Mouse (Mus musculus): ENCODE data around the gene Smarcd1. TPM values are rescaled to one million over a fixed set of nuclear protein-coding genes. Genes with fewer than 3 reads are reported as not detected.

The Smarcd1 gene
- polyA plus RNA-seq, 1 experiment from 2014 or later: 96.4 TPM

DNA sequence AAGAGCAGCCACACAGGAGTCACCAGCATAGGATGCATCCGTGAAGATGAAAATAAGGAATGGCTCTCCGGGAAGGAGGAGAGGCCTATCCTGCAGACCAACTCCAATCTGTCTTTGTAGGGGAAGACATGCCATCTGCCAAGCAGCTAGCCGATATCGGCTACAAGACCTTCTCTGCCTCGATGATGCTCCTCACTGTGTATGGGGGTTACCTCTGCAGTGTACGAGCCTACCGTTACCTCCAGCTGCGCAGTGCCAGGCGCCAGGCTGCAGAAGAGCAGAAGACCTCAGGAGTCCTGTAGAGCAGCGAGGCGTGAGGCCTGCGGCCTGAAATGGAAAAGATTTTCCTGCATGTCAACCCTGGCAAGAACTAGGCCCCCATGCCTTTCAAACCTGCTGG lies 25.6 kb downstream of the Smarcd1 start:
- Histone ChIP-seq H3K9ac (no peak overlapping the region), H3K4me2 (no peak overlapping the region), H3K4me1 (replicated peaks) (peaks cover 29% of the 10 kb centered on the region), H3K27me3 (no peaks in the 10 kb centered on the region), H3K9me3 (no peaks in the 10 kb centered on the region), H3K36me3 (peaks cover 25% of the 10 kb centered on the region), H3K4me3 (no peak overlapping the region), H3K27ac (replicated peaks) (no peak overlapping the region)
- 95% methylated on average over 12 of the region's 12 CpGs for WGBS
- no peak for ATAC-seq (ENCODE audit: low FRiP score, low read depth)

DNA sequence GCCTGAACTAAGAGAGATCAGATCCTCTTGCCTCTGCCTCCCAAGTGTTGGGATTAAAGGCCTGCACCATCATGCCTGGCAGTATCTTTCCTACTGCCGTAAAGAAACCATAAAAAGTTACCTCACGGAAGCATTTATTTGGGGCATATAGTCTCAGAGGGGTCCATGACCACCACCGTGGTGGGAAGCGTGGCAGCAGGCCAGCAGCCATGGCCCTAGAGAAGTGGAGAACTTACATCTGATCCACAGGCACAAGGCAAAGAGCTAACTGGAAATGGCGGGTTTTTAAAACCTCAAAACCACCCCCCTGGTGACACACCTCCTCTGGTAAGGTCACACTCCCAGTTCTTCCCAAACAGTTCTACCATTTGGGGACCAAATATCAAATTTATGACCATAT lies 26.3 kb downstream of the Smarcd1 start:
- no peak for ATAC-seq (ENCODE audit: low FRiP score, low read depth)
- no peak overlapping the region for H3K9ac ChIP-seq
- WGBS: 95% methylated on average over 5 of the region's 5 CpGs

DNA sequence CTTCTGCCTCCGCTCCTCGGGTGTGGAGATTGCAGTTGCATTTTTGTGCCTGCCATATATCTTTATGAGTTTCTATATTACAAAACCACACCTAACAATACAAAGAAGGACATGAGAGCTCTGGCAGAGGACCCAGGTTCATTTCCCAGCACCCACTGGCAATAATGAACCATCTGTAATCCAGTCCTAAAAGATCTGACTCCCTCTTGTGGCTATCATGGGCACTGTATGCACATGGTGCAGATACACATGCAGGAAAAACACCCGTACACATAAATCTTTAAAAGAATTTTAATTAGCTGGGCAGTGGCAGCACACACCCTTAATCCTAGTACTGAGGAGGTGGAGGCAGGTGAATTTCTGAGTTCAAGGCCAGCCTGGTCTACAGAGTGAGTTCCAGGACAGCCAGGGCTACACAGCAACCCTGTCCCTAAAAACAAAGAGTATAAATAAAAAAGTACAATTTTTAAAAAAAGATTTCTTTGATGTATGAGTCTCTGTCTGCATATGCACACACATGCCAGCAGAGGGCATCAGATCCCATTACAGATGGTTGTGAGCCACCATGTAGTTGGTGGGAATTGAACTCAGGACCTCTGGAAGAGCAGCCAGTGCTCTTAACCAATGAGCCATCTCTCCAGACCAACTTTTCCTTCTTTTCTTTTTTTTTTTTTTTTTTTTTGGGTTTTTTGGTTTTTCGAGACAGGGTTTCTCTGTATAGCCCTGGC lies 27.3 kb downstream of the Smarcd1 start:
- Histone ChIP-seq H3K9ac (no peak overlapping the region), H3K27ac (replicated peaks) (no peak overlapping the region), H3K9me3 (no peaks in the 10 kb centered on the region), H3K4me1 (replicated peaks) (peaks cover 13% of the 10 kb centered on the region), H3K4me3 (no peak overlapping the region), H3K4me2 (no peak overlapping the region), H3K27me3 (no peaks in the 10 kb centered on the region), H3K36me3 (peaks cover 36% of the 10 kb centered on the region)
- ATAC-seq (ENCODE audit: low FRiP score, low read depth): no peak
- WGBS: 94% methylated on average over 4 of the region's 4 CpGs

More for the DNA sequence above, 26.3 kb downstream of the Smarcd1 start:
- no peak overlapping the region for H3K4me2 ChIP-seq
- no peak overlapping the region for H3K4me3 ChIP-seq
- no peaks in the 10 kb centered on the region for H3K27me3 ChIP-seq
- no peaks in the 10 kb centered on the region for H3K9me3 ChIP-seq
- H3K36me3 ChIP-seq: peaks cover 31% of the 10 kb centered on the region
- peaks cover 23% of the 10 kb centered on the region for H3K4me1 ChIP-seq (replicated peaks)
- no peak overlapping the region for H3K27ac ChIP-seq (replicated peaks)

DNA sequence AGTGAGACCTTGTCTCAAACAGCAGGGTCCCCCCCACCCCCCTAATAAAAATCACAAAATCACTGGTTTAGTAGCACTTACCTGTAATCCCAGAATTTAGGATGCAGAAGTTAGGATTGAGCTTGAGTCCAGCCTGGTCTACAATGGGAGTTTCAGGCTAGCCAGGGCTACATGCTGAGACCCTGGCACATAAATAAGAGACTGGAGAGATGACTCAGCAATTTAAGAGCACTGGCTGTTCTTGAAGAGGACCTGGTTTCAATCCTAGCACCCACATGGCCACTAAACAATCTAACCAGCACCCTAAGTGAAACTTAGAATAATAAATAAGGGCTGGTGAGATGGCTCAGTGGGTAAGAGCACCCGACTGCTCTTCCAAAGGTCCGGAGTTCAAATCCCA lies 29.2 kb downstream of the Smarcd1 start:
- WGBS: 100% methylated on average over 2 of the region's 2 CpGs

DNA sequence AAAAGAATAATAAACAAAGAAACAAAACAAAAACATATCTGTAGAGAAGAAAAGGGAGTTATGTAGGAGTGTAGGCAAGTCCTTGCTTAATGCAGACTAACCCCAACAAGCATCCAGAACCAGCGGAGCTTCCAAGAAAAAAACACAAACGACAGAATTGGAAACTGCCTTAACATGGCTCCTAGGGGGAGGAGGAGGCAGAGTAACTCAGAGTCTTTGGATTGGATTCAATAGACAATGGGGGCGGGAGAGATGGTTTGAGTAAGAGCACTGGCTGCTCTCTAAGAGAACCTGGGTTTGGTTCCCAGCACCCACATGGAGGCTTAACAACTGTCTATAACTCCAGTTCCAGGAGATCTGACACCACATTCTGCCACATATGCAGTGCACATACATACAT lies 29.7 kb downstream of the Smarcd1 start:
- Histone ChIP-seq H3K4me3 (no peak overlapping the region), H3K9me3 (no peaks in the 10 kb centered on the region), H3K36me3 (peaks cover 50% of the 10 kb centered on the region), H3K27ac (replicated peaks) (no peak overlapping the region), H3K4me2 (no peak overlapping the region), H3K27me3 (no peaks in the 10 kb centered on the region), H3K9ac (no peak overlapping the region), H3K4me1 (replicated peaks) (peaks cover 1% of the 10 kb centered on the region)
- WGBS: 97% methylated on average over 3 of the region's 3 CpGs
- ATAC-seq (ENCODE audit: low FRiP score, low read depth): no peak

More for the DNA sequence above, 29.2 kb downstream of the Smarcd1 start:
- Histone ChIP-seq H3K27me3 (no peaks in the 10 kb centered on the region), H3K4me3 (no peak overlapping the region), H3K36me3 (peaks cover 46% of the 10 kb centered on the region), H3K4me1 (replicated peaks) (peaks cover 6% of the 10 kb centered on the region), H3K9me3 (no peaks in the 10 kb centered on the region), H3K9ac (no peak overlapping the region), H3K4me2 (no peak overlapping the region), H3K27ac (replicated peaks) (no peak overlapping the region)
- ATAC-seq (ENCODE audit: low FRiP score, low read depth): no peak

DNA sequence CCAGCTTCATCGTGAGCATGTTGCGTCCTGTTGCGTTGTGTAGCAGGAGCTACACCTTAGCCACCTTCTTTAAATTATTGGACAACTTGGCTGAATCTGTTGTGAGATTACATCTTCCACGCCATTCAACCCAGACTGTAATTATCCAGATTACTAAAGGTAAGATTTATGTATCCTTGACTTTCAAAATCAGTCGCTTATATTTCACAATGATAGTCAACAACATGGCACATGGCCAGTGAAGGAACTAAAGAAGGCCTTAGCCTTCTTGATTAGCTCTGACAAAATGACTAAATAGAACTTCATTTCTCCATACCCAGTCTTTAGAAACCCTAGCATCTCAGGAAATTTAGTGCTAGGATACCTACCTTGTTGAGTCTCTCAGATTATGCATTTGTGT lies 31.3 kb downstream of the Smarcd1 start:
- WGBS: 96% methylated on average over 5 of the region's 5 CpGs
- no peaks in the 10 kb centered on the region for H3K27me3 ChIP-seq
- ATAC-seq (ENCODE audit: low FRiP score, low read depth): no peak

DNA sequence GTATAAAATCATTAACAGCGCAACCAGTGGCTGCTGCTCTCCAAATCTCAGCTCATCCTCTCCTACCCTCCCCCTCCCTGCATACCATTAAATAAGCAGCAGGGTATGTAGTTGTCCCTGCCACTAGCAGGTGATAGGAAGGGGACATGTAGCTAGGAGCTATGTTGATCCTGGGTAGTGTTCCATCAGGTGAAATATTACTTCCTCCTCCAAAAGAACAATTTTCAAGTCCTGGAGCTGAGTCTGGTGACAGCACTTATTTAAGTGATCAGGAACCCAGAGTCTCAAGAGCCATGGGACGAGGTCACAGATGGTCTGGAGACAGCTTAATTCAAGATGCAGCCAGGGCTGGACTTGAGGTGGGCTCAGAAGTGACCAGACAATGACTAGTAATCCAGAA lies 33.7 kb downstream of the Smarcd1 start:
- H3K27me3 ChIP-seq: no peaks in the 10 kb centered on the region
- no peak overlapping the region for H3K4me3 ChIP-seq
- no peaks in the 10 kb centered on the region for H3K9me3 ChIP-seq
- no peak overlapping the region for H3K4me2 ChIP-seq
- ATAC-seq (ENCODE audit: low FRiP score, low read depth): no peak
- no peaks in the 10 kb centered on the region for H3K4me1 ChIP-seq (replicated peaks)
- no peak overlapping the region for H3K27ac ChIP-seq (replicated peaks)
- 98% methylated on average over 2 of the region's 2 CpGs for WGBS
- H3K36me3 ChIP-seq: peaks cover 67% of the 10 kb centered on the region
- H3K9ac ChIP-seq: no peak overlapping the region

More for the DNA sequence above, 31.3 kb downstream of the Smarcd1 start:
- no peak overlapping the region for H3K4me2 ChIP-seq
- no peak overlapping the region for H3K4me3 ChIP-seq
- H3K9me3 ChIP-seq: no peaks in the 10 kb centered on the region
- peaks cover 56% of the 10 kb centered on the region for H3K36me3 ChIP-seq
- no peaks in the 10 kb centered on the region for H3K4me1 ChIP-seq (replicated peaks)
- no peak overlapping the region for H3K9ac ChIP-seq
- H3K27ac ChIP-seq (replicated peaks): no peak overlapping the region

DNA sequence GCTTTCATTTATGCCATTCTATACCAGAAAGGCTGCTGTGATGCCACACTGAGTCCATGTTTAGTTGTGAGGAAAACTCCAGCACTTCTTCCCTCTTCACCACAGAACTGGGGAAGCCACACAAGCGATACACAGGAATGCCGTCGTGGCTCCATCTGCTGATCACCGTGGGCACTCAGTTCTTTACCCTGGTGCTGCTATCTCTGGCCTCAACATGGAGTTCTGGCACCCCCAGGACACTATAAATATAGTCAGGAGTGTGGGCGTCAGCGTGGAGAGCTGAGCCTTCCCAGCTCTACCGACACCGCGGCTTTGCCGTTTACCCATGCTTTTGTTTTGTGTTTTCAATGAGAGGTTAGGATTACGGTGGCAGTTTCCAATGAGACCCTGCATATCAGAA lies 34.7 kb downstream of the Smarcd1 start:
- 94% methylated on average over 11 of the region's 11 CpGs for WGBS
- no peak overlapping the region for H3K9ac ChIP-seq
- no peaks in the 10 kb centered on the region for H3K4me1 ChIP-seq (replicated peaks)
- no peak overlapping the region for H3K27ac ChIP-seq (replicated peaks)
- no peak overlapping the region for H3K4me3 ChIP-seq
- no peak for ATAC-seq (ENCODE audit: low FRiP score, low read depth)
- peaks cover 67% of the 10 kb centered on the region for H3K36me3 ChIP-seq
- H3K4me2 ChIP-seq: no peak overlapping the region
- H3K9me3 ChIP-seq: no peaks in the 10 kb centered on the region
- H3K27me3 ChIP-seq: no peaks in the 10 kb centered on the region

DNA sequence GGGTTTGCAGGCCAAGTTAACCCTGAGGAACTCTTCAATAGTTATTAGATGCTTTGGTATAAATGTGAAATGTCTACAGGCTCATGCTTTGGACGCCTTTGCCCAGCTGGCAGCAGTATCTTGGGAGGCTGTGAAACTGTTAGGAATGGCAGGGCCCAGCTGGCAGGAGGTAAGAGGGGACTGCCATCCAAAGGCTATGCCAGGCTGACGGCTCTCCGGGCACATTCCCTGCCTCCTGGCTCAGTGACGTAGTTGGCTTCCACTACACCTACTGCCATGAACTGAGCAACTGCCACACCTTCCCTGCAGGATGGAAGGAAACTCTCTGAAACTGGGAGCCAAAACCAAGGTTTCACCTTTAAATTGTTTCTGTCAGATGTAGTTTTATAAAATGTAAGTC lies 38.3 kb downstream of the Smarcd1 start:
- H3K9me3 ChIP-seq: no peaks in the 10 kb centered on the region
- H3K4me1 ChIP-seq (replicated peaks): no peaks in the 10 kb centered on the region
- H3K9ac ChIP-seq: no peak overlapping the region
- no peak overlapping the region for H3K4me2 ChIP-seq
- H3K4me3 ChIP-seq: no peak overlapping the region
- 93% methylated on average over 4 of the region's 4 CpGs for WGBS
- no peak overlapping the region for H3K27ac ChIP-seq (replicated peaks)
- no peak for ATAC-seq (ENCODE audit: low FRiP score, low read depth)
- no peaks in the 10 kb centered on the region for H3K27me3 ChIP-seq
- peaks cover 69% of the 10 kb centered on the region for H3K36me3 ChIP-seq

DNA sequence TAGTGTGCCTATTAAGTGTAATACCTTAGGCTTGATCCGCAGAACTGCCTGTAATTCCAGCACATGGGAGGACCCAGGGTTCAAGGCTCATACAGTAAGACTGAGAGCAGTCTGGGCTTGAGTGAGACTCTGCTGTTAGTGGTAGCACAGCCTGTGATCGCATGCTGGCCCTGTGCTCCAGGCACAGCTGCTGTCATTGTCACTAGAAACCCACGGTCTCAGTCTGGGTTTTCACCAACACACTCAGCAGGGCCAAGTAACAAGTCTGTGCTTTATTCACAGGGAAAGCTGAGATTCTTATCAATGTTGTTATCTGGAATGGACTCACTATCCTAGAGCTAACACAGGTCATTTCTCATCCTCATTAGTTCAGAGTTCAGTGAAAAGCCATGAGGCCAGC lies 52.3 kb downstream of the Smarcd1 start:
- Histone ChIP-seq H3K9me3 (no peaks in the 10 kb centered on the region), H3K4me1 (replicated peaks) (0 out of 2 replicates have a peak, but pooled peaks cover 6% of the 10 kb centered on the region), H3K27ac (replicated peaks) (no peak overlapping the region), H3K27me3 (no peaks in the 10 kb centered on the region), H3K36me3 (0 out of 2 replicates have a peak, but pooled peaks cover 2% of the 10 kb centered on the region), H3K9ac (no peak overlapping the region), H3K4me2 (no peak overlapping the region), H3K4me3 (no peak overlapping the region)
- ATAC-seq (ENCODE audit: low FRiP score, low read depth): no peak
- WGBS: 75% methylated on average over 3 of the region's 3 CpGs

Other genes with a start within 250 kb of the Smarcd1 start
- gene Nckap5l, start 244.4 kb upstream of the Smarcd1 start, polyA plus RNA-seq (2015; fragmentation: Nextera tagmentation; extraction: Ambion mirVana): 14.7 and 17.1 TPM in 2 replicates
- gene Bcdin3d, start 227.4 kb upstream of the Smarcd1 start, polyA plus RNA-seq (2015; fragmentation: Nextera tagmentation; extraction: Ambion mirVana): 16.4 and 17.7 TPM in 2 replicates
- 42.2 and 48.7 TPM in 2 replicates for gene Faim2, start 174.0 kb upstream of the Smarcd1 start, polyA plus RNA-seq (2015; fragmentation: Nextera tagmentation; extraction: Ambion mirVana)
- gene Aqp2, start 123.1 kb upstream of the Smarcd1 start, polyA plus RNA-seq (2015; fragmentation: Nextera tagmentation; extraction: Ambion mirVana): not detected in 2 replicates
- 1.3 and 2.4 TPM in 2 replicates for gene Aqp5, start 111.3 kb upstream of the Smarcd1 start, polyA plus RNA-seq (2015; fragmentation: Nextera tagmentation; extraction: Ambion mirVana)
- 0.78 and 1.00 TPM in 2 replicates for gene Aqp6, start 100.7 kb upstream of the Smarcd1 start, polyA plus RNA-seq (2015; fragmentation: Nextera tagmentation; extraction: Ambion mirVana)
- 63.3 and 67.1 TPM in 2 replicates for gene Racgap1, start 50.5 kb upstream of the Smarcd1 start, polyA plus RNA-seq (2015; fragmentation: Nextera tagmentation; extraction: Ambion mirVana)
- gene Asic1, start 31.8 kb upstream of the Smarcd1 start, polyA plus RNA-seq (2015; fragmentation: Nextera tagmentation; extraction: Ambion mirVana): 58.1 and 63.6 TPM in 2 replicates
- not detected in 2 replicates for gene Gm17349, start 3.4 kb downstream of the Smarcd1 start, polyA plus RNA-seq (2015; fragmentation: Nextera tagmentation; extraction: Ambion mirVana)
- gene Gpd1, start 15.4 kb downstream of the Smarcd1 start, polyA plus RNA-seq (2015; fragmentation: Nextera tagmentation; extraction: Ambion mirVana): 3.6 and 4.7 TPM in 2 replicates
- 171 and 178 TPM in 2 replicates for gene Cox14, start 23.5 kb downstream of the Smarcd1 start, polyA plus RNA-seq (2015; fragmentation: Nextera tagmentation; extraction: Ambion mirVana)
- 85.8 and 89.9 TPM in 2 replicates for gene Cers5, start 70.8 kb downstream of the Smarcd1 start, polyA plus RNA-seq (2015; fragmentation: Nextera tagmentation; extraction: Ambion mirVana)
- gene Lima1, start 173.3 kb downstream of the Smarcd1 start, polyA plus RNA-seq (2015; fragmentation: Nextera tagmentation; extraction: Ambion mirVana): 13.3 and 13.5 TPM in 2 replicates